In genomic region chr17:9839256-9839655, GRCm38 (mm10) we compare ENCODE assay signal across 25 mouse cellular contexts.
"Had no signal": no experiment of that assay in that cellular context is flagged by ENCODE, and none has a peak within 500 bp of the region (broad histone marks: within the 10 kb centered on the region; RNA-seq: fewer than 3 reads in every experiment).

No protein-coding gene starts in this region.

- H3K27me3 ChIP-seq: heart, embryonic 13.5 days; heart, embryonic 15.5 days; hindbrain, embryonic 12.5 days; intestine, embryonic 15.5 days; limb, embryonic 12.5 days; liver, embryonic 13.5 days; liver, embryonic 15.5 days had no signal

- H3K4me3 ChIP-seq: gastrocnemius, adult 2 months; heart, adult 2 months; heart, embryonic 13.5 days; heart, embryonic 15.5 days; hindbrain, embryonic 10.5 days; hindbrain, embryonic 12.5 days; intestine, embryonic 15.5 days; layer of hippocampus, adult 2 months; left cerebral cortex, adult 2 months; limb, embryonic 10.5 days; limb, embryonic 12.5 days; liver, embryonic 13.5 days; liver, embryonic 15.5 days had no signal

- DNase-seq: gastrocnemius, adult 2 months; gastrocnemius, postnatal 10 days; gastrocnemius, postnatal 25 days; heart, adult 2 months; heart, postnatal 4 days; kidney, adult 18-20 months; kidney, adult 8-10 months; kidney, postnatal 10 days; kidney, postnatal 25 days; kidney, postnatal 4 days; liver; liver, embryonic 13.5 days had no signal

- H3K4me1 ChIP-seq: hindbrain, embryonic 10.5 days; hindbrain, embryonic 12.5 days; intestine, embryonic 15.5 days; limb, embryonic 10.5 days; limb, embryonic 12.5 days; liver, embryonic 13.5 days; liver, embryonic 15.5 days had no signal

- ATAC-seq: hindbrain, embryonic 16.5 days; inflammation-experienced regulatory T-cells, adult 6 months; intestine, embryonic 15.5 days; intestine, postnatal 0 days had no signal

- H3K9me3 ChIP-seq: heart, embryonic 13.5 days; heart, embryonic 15.5 days; hindbrain, embryonic 10.5 days; hindbrain, embryonic 12.5 days; intestine, embryonic 15.5 days; limb, embryonic 10.5 days; liver, embryonic 13.5 days; liver, embryonic 15.5 days had no signal

- H3K36me3 ChIP-seq: heart, embryonic 13.5 days; heart, embryonic 15.5 days; hindbrain, embryonic 10.5 days; hindbrain, embryonic 12.5 days; intestine, embryonic 15.5 days; limb, embryonic 10.5 days; limb, embryonic 12.5 days; liver, embryonic 13.5 days; liver, embryonic 15.5 days had no signal
